Mouse (Mus musculus) lung, postnatal 4 days (tissue): ENCODE data around the gene Sgsh.
"Not testable (repeated sequence)": the region's sequence is repeated elsewhere in the genome, so short reads cannot be mapped to it uniquely, and the experiment has no call there.

Experiments used
- DNase-seq, 2 experiments: peaks; one replicate each; pipeline ENCODE4 v3.0.0; 2021

Gene Sgsh

DNA sequence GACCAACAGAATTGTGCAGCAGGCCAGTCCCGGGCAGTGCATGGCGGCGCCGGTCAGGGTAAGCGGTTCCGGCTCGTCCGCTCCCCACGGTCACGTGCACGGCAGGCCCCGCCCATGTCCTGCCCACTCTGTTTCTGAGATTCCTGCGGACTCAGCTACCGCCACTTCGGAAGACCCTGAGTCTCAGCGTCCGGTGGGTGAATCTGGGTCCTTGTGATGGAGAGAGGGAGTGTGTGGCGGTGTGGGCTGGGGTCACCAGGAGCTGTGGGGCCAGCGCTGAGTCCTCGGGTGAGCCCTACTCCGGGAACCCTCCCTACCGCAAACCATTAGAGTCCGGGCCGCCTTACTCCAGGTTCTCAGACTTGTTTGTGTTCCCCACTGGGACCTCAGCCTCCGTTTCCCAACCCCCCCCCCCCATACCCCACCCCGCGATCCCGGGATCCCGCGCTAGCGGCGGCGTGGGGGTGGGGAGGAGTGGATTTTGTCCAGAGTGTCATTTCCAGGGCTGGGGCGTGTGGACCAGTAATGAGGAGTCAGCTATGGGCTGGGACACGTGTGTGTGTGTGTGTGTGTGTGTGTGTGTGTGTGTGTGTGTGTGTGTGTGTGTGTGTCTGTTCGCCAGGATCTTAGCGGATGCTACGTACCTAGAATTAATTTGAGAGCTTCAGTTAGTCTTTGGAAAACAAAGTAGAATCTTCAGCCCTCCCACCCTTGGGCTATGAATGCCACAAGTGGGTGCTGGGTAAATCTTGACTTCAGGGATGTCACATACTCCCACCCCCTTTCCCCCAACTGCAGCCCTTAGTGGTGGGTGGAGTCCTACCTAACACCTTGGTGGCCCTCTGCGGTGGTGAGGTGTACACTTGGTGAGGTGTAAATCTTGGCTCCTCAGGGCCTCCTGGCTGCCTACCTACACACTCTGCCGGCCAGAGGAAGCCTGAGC lies at the start of gene Sgsh, which contains the start of gene Slc26a11:
Gene Sgsh, minus strand, starts transcription at position 94 of the 943 bp plus-strand sequence.
Gene Slc26a11, plus strand, starts transcription at position 115 of the 943 bp plus-strand sequence.
- DNase-seq: peak; percentile 93

DNA sequence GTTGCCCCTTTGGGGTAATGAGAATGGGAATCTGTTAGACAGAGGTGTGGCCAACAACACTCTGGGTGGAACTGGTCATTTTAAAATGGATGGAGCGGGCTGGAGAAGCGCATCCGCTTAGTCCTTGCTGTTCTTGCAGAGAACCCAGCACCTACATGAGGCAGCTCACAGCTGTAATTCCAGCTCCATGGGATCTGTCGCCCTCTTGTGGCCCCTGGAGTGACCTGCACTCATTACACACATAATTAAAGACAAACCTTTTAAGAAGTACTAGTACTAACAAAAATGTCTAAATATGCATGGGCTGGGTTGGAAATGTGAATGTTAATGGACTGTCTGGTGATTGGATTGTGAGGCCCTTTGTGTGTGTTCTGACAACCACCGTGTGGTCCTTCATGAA lies 49.3 kb upstream of the Sgsh start:
- DNase-seq: peak in 1 of 2 experiments; percentile 59

DNA sequence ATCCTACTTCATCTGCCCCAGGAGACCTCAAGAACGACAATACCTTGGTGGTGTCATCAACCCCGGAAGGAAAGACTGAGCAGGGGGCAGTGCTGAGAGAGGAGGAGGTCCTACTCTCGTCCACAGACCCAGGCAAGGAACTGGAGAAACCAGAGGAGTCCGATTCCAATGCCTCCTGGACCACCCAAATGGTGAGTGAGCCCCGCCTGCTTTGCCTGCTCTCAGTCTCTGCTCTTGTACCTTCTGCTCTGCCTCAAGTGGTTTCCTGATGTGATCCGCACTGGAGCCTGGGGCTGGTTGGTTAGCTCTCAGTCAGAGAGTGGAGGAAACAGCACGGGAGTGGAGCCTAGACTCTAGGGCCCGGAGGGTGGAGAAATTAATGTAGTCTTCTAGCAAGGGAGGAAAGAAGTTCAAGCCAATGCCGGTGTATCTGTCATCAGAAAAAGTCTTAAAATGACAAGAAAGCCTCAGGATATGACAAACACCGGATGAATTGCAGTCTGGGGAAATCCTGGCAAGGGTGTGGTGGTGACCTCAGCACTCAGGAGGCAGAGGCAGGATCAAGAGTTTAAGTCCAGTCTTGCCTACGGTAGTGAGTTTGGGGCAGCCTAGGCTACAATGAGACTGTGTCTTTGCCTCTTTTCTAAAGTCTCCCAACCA lies 47.3 kb upstream of the Sgsh start:
- DNase-seq: no peak

DNA sequence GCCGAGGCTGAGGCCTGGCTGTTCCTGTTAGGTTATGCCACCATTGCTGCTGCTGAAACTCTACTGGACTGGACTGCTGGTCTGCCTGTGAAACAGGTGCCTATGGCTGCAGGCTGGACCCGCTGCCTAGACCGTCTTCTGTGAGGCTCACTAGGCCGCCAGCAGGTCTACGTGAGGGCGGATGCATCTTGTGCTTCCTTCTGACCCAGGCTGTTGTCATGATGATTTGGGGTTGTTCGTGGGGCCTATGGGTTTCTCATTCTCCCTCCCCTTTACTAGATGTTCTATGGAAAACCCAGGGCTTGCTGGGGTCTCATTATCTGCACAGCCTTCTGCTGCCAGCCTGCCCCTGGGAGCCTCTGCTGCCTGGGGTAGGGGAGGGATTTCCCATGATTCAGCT lies 41.1 kb upstream of the Sgsh start:
- no peak for DNase-seq

DNA sequence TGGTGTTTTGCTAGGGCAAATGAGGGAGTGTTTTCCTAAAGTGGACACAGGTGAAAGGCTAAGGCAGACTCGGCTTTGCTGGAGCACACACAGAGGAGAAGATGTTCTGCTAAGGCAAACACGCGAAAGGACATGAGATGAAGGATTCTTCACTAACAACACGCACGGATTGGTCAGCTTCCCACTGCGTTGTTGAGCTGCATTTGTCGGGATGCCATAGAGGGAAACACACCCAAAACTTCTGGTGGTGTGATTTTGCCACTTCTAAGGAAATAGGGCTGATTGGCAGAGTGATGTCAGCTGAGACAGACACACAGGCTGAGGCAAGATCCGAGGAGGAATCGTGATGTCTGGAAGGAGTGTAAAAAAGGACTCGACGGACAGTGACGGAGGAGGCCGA lies 40.6 kb upstream of the Sgsh start:
- no peak for DNase-seq

DNA sequence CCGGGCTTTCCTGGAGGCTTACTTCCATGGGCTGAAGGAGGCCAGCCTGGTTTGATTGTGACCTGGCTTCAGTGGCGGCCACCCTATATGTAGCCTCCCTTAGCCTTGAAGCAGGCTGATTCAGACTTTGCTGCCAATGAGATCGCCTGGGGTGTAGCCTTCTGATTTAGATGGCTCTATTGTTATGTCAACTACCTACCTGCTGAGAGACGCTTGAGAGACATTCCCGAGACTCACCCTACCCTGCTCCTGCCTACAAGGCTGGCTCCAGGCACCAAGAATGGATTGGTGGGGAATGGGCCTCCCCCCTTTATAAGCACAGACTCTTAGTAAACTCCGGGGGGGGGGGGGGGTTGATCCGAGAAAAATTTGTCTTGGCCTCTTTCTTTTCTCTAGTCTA lies 40.1 kb upstream of the Sgsh start:
- DNase-seq: no peak

DNA sequence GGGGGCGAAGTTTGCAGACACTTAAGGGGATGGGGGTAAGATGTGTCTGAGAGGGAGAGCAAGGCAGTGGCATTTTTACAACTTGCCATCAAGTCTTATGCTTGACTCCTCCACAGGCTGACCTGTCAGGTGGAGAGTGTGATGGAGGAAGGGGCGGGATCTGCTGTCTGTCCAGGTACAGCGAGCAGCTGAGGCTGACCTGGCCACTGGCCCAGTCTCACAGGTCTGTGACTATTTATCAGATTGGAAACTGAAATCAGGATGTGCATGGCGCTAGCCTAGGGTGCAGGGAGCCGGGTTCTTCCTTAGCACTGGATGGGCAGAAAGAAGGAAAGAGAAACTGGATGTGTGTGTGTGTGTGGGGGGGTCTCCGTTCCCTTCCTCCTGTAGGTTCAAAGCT lies 38.9 kb upstream of the Sgsh start:
- DNase-seq: no peak

DNA sequence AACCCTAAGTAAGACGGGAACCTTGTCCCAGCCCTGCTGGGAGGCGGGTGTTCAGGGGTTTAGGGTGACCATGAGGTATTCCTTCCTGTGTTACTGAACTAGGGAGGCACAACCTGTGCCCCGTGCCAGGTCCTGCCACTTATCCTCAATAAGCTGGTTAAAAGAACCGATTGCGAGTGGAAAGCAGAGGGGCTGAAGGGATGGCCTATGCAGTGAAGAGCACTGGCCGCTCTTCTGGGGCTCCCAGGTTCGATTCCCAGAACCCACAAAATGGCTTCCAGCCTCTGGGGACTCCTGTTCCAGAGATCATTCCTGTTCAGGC lies 38.1 kb upstream of the Sgsh start:
- no peak for DNase-seq

DNA sequence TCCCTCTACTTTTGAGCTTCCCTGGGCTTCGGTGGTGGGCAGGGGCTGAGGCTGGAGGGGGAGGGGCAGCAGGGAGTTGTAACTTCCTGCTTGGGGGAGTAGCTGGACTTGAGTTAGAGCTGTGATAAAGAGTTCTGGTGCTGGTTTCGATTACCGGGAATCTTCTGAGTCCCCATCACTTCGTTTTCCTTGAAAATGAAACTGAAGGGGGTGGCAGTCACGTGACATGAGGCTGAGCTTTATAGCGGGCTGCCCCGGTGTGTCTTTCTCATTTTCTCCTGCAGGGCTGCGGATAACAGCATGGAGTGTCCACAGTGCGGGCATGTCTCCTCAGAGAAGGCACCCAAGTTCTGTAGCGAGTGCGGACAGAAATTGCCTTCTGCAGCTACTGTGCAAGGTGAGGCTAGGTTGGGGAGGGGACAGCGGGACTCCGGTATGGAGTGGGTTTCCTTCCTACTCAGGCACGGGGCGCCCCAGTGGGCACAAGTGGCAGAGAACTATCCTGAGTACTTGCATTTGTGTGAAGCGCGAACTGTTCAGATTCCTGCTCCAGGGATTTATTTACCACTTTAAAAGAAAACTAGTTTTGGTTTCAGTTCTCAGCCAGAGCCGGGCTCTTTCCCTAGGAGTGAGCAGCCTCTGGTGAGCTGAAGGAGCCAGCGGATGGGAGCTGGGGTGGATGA lies 37.6 kb upstream of the Sgsh start, which contains the start of gene Rnf213:
Gene Rnf213, plus strand, starts transcription at position 301 of the 683 bp plus-strand sequence.
- peak; percentile 70 to 81 for DNase-seq

DNA sequence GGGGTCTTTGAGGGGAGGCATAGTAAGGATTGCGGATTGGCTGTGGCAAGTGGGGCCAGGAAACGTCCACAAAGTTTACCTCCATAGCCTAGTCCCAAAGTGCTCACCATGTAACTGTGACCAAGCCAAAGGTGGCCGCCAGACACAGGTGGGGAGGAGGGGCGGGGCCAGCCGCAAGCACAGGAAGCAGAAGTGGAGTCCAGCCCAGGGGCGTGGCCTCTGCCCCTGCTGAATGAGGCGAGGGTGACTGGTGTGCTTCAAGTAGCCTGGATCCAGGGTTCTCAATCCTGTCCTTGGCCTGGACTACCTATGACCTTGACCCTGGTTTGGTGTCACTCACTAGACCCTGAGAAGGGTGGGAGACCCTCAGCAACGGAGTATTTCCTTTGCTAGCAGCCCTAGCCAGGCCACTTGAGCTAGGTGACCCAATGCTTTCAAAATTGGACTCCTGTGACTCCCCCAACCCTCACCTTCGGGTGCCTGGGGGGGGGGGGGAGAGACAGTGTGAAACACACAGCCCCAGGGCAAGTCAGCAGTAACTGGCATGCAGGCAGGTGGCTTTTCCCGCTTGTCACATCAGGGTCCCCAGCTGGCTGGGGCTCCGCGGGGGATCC lies 36.8 kb upstream of the Sgsh start:
- DNase-seq: peak; percentile 86 to 89

DNA sequence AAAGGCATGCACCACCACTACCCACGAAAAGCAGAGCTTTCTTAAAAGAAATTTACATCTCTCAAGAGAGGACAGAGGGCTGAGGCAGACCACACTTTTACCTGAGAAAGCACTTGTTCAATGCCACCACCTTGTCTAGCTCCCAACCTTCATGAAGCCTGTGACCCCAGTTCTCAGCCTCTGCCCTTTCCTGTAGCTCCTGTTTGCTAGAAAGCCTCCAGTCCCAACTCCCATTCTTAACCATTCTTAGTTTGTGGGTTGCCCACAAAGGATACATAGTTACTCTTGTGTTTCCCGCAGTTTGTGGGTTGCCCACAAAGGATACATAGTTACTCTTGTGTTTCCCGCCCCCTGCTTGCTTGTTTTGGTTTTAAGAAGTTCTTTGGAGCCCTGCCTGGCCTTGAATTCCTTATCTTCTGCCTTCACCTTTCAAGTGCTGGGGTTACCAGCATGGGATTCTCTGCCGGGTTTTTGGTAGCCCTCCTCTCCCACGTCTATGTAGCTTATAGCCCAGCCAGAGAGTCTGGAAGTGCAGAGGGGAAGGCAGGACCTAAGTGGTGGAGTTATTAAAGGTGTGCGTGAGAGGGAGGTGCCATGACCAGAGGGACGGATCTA lies 36.2 kb upstream of the Sgsh start:
- no peak for DNase-seq

DNA sequence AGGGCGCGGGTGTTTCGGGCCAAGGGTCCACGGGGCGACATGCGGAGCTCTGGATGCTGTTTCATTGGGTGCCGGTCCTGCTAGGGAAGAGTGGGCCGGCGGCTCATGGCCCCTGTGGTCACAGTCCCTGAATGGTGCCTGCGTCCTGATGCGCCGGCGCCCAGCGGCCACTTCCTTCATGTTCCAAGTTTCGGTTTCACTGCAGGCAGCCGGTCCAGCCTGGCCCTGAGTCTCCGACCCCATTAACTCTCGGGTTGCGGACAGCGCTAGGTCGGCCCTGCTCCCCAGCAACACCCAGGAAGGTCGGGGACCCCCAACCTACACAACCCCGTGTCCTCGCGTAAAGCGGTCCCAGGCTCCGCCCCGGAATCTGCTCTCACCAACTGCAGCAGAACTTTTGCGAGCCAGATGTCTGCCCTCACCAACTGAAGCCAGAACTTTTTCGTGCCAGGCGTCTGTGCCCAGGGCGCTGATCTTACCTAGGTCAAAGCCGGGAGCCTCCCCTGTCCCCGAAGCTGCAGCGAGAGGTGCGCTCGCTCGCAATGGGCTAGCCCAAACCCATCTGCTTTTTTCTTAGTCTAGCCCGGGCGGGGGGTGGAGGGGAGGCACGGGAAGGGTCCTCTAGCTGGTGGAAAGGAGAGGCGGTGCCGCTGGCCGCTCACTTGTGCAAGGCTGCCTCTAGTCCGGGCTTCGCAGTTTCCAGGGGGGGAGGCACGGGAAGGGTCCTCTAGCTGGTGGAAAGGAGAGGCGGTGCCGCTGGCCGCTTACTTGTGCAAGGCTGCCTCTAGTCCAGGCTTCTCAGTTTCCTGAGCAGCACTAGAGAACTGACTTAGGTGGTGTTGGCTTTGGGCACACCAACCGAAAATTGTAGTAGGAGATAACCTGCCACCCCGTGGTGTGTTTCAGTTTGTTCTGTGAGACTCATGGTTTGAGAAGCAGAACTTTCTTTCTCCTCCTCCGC lies 35.2 kb upstream of the Sgsh start:
- DNase-seq: peak; percentile 82 to 86

DNA sequence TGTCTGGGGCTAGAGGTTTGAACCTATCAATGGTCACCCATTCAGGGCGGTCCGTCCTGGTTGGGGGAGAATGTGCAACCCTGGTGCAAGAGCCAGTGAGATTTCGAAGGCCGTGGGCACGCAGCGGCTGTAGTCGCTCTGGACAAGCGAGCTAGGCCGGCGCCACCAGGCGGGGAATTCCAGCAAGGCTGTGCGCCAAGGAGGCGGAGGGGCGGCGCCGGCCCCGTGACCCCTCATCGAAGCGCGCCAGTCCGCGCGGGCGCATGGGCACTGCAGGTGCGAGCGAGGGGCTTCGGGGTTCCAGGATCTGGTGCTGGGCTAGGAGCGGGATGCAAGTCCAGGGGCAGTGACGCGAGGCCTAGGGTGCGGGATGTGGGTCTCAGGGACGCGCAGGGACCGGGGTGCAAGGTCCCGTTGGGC lies 34.5 kb upstream of the Sgsh start:
- peak; percentile 85 to 91 for DNase-seq

DNA sequence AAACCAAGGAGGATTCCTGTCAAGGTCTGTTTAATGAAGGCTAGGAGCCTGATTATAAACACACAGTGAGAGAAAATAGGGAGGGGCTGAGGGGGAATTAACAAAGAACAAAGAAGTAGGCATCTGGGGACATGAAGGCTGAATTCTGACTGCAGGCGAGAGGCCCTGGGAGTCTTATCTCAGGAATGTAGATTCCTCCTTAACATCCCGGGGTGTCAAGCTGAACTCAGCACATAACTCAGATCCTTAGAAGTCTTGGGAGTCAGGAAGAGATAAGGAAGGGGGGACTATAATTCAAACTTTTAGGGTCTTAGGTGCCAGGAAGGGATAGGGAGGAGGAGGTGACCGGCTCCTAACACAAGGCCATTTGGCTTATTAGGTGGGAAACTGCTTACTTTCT lies 31.9 kb upstream of the Sgsh start:
- DNase-seq: not testable (repeated sequence)

DNA sequence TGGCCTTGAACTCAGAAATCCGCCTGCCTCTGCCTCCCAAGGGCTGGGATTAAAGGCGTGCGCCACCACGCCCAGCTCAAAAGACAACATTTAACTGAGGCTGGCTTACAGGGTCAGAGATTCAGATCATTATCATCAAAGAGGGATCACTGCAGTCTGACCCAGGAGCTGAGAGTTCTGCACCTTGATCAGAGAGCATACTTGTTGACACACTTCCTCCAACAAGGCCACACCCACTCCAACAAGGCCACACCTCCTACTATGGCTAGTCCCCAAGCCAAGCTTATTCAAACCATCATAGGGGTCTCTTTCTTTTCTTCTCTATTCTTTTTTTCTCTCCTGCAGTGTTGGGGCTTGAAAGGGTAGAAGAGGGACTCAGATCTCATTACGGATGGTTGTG lies 31.0 kb upstream of the Sgsh start:
- no peak for DNase-seq

DNA sequence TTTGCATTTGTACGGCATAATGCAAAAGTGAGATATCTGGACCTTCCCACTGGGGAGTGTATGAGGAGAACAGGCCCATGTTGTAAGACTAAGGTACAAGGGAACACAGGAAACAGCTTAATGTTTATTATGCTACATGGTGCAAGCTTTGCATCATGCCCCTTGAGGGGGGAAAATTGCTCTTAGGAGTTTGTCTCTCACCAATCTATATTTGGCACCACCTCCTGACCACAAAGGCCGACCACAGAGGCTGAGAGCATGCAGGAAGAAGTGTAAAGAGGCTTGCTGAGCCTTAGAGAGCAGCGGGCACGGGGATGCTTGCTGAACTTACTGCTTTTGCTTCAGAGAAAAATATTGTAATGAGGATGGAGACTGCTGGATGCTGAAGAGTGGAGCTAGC lies 29.6 kb upstream of the Sgsh start:
- DNase-seq: no peak

DNA sequence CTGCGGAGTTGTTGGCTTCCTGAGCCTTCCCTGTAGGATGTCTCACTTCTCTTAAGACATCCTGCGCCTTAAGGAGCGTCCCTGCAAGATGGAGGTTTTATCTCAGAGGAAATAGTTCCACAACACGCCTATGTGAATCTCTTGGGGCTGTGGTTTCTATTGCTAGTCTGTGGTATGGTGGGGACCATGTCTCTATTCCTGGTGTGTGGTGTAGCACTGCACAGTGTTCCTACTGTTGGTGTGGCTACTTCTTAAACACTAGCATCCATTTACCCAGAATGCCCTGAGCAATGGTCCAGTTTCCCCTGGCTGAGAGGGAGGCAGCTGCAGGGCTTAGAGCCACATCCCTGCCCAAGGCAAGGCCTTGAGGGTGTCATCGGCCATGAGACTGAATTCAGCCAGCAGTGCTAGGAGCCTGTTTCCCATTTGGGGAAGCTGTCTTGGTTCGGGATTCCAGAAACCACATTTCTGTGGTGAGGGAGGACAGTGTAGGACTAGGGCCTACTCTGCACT lies 27.1 kb upstream of the Sgsh start:
- DNase-seq: no peak

DNA sequence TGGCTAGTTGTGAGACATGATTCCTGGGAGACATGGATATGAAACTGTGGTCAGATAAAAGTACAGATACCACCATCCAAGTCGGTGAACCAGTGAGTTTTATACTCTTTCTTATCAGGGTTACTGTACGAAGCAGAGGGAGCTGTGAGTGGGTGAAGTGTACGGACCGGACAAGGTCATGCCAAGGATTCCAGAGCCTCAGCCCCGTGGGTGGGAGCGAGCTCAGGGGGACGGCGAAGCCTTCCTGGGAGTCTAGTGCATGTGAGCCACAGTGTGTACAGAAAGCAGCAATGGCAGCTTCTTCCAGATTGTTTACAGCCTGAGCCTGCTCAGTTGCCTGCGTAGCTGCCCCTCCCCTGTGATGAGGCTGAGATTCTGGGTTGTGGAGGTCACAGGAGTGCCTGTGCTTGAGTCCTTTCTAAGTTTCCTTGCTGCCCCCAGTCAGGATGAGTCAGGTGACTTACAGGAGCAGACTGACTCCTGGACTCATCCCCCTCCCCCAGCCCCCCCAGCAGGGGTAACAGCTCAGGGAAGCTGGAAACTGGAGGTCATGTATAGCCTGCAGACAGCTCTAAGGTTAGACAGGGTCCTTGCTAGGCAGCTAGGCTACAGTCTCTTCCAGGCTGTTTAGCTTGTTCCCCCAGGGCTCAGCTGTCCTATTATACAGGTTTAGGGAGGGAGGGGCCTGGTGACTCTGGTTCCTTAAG lies 26.4 kb upstream of the Sgsh start:
- no peak for DNase-seq

DNA sequence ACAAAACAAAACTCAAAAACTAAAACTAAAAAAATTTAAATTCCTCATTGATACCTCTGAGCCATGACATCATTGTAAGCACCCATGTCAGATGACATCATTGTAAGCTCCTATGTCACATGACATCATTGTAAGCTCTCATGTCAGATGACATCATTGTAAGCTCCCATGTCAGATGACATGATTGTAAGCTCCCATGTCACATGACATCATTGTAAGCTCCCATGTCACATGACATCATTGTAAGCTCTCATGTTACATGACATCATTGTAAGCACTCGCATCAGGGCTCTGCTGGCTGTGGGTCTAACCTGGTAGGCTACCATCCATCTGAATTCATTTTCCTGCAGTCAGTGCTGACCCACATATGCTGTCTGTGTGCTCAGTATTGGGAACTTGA lies 23.2 kb upstream of the Sgsh start:
- DNase-seq: no peak

DNA sequence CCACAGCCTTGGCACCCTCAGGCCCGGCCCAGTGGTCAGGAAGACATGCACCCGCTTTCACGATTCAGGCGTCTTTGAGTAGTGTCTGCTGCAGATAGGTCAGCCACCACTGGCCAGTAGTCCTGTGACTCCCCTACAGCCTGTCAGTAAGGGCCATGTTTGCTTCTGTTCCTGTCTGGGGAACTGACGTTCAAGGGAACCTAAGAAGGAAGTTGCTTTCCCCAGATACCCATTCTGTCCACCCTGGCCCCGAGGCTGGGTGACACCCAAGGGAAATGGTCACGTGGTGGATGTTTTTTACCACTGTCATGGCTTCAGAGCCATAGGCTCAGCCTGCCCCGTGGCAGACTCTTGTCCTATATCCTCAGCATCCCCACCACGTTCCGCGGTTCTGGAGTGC lies 22.0 kb upstream of the Sgsh start:
- no peak for DNase-seq

DNA sequence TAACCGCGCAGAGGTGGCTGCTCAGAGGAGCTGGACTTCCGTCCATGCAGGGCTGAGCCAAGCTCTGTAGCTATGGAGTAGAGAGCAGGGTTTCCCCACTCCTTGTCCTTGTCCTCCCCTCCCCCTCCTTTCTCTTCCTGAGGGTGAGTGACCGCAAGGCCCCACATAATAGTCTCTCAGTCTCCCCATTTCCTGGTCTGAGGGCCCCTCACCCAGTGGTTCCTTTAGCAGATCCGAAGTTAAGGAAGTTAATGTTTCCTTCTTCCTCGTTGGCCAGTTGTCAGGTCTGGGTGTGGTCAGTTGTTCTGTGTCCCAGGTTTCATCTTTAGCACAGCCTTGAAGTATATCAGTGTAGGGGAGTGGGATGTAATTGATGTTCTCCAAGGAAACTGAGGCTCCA lies 20.1 kb upstream of the Sgsh start:
- no peak for DNase-seq
